Mouse (Mus musculus): ENCODE data around the gene Mfsd5.

DNA sequence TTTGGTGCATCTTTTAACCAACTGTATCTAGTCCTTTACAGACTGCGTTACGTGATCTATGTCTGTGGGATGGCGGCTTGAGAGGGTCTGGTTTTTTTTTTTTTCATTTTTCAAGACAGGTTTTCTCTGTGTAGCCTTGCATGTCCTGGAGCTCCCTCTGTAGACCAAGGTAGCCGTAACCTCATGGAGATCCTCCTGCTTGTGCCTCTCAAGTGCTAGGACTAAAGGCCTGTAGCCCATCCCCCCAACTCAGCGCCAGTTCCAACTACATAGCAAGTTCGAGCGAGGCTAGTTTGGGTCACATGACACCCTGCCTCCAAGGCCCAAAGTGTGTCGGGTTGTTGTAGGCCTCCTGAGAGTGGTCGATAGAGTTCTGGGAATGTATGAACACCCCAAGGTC, 29.5 kb downstream of the Mfsd5 start:
- TF ChIP-seq CTCF (IDR thresholded peaks at IDR 0.05; ENCODE audit: insufficient read depth, low read depth, low read length) (no peak), POLR2A (IDR thresholded peaks at IDR 0.05; ENCODE audit: insufficient read depth, low read depth, low read length) (no peak)

Measured in olfactory bulb, adult 2 months (tissue).